Mouse (Mus musculus): ENCODE results near the gene Slc34a2.
A peak's percentile ranks its signal among the peaks of the same experiment; 100 is the strongest.

The Slc34a2 gene

DNA sequence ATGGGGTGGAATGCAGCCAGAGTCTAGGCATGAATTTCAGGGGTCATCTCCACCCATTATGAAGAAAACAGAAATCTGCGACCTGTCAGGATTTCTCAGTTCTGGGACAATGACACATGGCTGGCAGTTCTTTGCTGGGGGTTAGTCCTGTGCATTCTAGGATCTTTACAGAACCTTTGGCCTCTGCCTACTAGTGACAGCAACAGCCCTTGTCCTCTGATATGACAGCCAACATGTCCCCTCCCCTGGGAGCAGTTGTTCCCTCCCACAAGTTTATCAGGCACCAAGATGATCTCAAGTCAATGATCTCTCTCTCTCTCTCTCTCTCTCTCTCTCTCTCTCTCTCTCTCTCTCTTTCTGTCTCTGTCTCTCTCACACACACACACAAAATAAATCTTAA, 6.5 kb upstream of the Slc34a2 start:
- DNase-seq: no peak

- no peak for DNase-seq
These were observed 4.3 kb downstream of the Slc34a2 start for GRCm38 (mm10) chr5:53042034-53042748.

DNA sequence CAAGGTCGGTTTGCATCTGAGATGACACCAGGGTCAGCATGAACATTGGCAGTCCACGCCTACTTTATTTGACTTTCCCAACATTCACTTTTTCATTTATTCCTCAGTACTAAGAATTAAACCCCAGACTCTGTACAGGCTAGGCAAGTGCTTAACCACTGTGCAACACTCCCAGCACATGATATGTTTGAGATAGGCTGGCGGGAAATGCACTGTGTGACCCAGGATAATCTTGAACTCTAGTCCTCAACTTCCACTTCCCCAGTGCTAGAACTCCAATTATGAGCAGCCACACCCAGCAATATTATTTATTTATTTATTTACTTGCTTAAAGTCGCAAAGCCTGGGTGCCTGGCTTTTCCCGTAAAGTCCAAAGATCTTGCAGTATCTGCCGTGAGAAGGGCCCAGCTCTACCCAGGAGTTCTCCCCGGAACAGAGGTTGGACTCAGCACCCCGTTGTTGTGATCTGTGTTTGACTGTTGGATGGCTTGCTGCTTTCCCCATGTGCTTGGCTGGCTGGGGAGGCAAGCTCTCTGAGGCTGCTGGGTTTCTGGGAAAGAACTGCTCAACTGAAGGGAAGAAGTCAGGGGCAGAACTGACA, 5.0 kb downstream of the Slc34a2 start:
- DNase-seq: no peak

DNA sequence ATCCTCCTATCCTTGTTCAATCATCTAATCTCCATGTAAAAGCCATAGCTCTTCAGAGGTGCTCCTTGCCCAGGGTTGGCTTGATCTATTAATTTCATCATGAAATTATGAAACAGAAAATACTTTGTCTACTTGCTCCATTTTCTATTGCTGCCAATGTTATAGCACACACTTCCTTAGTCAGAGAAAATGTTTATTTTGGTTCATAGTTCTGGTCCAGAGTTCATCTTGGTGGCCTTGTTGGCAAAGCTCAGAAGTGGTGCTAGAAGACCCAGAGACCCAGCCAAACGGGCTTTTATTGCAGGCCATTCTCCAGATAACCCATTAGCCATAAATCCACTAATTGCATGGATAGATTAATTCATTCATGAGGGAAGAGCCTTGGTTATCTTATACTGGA, 5.8 kb downstream of the Slc34a2 start:
- DNase-seq: peak in 1 of 2 experiments; percentile 22

DNA sequence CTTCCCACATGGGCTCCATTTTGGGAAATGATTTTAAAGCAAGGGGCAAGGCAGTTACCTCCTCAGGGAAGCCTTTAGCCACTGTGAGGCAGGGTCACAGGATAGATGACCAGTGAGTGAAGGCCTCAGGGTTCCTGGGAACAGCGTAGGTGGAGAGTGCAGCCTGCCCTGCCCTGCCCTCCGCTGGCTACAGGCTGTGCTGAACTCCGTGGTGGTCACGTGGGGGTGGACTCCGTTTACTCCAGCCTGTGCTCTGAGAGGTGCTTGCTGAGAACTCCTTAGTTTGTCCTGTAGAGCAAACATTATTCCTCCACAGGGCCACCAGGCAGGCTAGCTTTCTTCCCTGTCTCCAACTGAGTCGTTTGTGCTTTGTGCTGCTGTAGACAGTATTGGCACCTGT, 10.1 kb downstream of the Slc34a2 start:
- DNase-seq: peak; percentile 41 to 76

DNA sequence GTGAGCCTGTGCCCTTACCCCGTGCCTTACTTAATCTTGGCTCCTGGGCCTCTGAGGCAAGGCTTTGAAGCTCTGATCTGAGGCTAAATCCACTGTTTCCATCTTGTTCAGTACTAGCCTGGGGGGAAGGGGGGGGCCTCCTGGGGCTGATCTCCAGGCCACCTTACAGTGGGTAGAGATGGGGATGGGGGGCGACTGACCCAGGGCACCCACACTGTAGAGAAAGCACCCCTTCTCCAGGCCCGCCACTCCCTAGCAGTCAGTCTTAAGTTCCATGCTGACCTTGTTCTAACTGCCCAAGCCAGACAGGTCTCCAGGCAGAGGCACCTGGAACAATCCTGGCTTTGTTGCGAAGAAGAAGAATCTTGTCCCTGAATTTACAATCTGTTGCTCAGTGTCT, 10.7 kb downstream of the Slc34a2 start:
- DNase-seq: no peak

DNA sequence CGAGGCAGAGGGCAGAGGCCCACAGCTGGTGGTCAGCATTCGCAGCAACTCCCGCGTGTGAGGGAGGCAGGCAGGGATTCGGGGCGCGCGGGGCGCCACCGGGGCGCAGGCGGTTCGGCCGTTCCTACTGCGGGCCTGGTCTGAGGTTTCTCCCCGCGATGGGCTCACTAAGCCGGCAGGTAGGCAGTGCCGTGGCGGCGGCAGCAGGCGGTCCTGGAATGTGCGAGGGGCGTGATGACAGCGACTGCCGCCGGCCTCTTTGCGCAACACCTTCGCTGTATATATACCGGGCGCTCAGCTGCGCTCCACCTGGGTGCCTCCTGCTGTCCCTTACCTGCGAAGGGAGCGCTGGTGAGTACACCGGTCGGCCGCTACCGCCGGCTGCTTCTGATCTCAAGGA, 11.2 kb downstream of the Slc34a2 start:
- peak; percentile 42 to 65 for DNase-seq

DNA sequence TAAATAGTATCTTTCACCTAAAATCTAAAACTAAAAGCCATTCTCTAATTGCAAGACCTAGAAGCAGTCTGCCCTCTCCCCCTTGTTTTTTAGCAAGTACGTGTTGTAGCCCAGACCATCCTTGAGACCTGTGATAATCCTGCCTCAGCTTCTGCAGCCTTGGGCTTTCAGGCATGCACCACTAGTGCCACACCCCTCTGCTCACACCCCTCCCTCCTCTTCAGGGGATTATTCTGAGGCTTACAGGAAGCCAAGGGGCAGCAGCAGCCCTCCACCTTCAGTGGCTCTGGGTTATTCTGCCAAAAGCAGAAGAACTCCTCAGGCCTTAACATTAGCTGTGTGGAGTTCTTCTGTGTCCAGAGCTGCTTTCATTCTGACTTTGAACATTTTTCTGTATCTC, 13.1 kb downstream of the Slc34a2 start:
- no peak for DNase-seq

DNA sequence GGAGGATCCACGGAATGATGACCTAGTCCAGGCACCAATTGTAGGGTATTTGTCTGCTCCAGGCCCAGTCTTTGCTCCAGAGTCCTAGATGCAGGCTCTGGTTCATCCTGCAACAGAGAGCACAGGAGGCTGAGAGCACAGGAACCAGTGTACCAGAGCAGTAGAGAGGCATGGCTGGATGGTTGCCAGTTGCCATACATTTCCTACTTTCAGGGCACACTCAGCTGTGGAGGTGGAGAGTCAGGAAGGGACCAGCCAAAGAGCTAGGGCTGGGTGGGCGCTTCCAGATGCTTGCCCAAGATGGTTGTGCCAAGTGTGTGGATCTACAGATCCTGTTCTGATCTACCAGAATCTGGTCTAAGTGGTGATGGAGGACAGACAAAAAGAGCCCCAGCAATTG, 15.4 kb downstream of the Slc34a2 start:
- no peak for DNase-seq

DNA sequence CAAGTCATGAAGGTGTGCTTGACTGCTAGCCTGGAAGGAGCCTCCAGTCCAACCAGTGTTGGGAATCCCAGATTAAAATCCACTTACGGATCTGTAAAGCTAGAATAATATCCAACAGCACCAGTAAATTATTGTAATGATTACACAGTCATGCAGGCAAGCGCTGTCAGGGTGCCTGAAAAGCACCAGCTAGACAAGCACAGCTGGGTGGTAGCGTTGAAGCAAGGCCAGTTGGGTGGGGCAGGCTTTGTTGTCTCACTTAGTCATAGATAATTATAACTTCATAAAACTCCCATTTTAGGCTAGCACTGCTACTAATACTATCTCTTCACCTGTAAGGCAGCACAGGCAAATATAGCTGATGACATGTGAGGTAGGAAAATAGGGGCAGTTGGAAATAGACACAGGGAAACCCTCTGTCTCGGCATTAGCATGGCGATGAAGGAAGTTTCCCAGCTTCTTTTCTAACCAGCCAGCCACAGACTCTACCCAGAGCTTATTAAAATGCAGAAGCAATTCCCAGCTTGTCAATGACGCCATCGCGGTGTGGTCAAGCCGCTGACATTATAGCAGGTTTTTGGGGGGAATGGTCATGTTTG, 23.8 kb downstream of the Slc34a2 start:
- DNase-seq: no peak

- DNase-seq: peak; percentile 45 to 65
These were observed 36.7 kb downstream of the Slc34a2 start for GRCm38 (mm10) chr5:53074553-53074952.

DNA sequence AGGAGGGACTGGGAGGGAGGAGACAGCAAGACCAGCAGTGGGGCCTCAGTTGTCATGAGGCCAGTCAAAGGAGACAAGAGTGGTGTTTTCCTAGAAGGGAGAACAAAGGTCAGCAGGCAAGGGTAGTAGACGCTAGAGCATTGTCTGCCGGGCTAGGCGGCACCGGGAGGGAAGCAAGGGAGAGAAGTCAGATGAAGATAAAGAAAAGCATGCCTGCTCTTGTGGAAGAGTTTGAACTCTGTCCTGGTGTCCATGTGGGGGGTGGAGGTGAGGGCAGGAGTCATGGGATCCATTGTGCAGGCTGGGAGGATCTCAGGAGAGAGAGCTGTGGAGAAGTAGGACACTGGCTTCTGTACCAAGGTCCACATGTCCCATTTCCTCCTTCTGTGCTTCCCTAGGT, 40.6 kb downstream of the Slc34a2 start:
- peak; percentile 68 to 89 for DNase-seq

DNA sequence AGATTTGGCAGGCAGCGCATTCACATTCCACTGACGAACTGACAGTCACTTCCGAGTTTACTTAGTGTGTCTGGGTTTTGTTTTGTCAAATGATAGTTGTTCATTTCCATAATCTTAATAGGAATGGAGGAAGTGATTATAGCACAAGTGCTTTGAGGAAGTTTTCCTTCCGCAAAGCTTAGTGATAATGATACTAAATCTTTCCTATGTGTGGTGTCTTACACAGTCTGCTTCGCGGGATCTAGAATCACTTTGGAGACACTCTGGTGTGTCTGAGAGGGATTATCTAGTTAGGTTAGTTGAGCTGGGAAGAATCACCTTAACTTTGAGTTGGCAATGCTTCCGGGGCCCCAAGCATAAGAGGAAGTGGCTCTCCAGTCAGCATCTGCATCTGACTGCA, 49.6 kb downstream of the Slc34a2 start:
- DNase-seq: no peak

GRCm38 (mm10) chr5:53091331-53091730, 53.5 kb downstream of the Slc34a2 start:
- DNase-seq: no peak

DNA sequence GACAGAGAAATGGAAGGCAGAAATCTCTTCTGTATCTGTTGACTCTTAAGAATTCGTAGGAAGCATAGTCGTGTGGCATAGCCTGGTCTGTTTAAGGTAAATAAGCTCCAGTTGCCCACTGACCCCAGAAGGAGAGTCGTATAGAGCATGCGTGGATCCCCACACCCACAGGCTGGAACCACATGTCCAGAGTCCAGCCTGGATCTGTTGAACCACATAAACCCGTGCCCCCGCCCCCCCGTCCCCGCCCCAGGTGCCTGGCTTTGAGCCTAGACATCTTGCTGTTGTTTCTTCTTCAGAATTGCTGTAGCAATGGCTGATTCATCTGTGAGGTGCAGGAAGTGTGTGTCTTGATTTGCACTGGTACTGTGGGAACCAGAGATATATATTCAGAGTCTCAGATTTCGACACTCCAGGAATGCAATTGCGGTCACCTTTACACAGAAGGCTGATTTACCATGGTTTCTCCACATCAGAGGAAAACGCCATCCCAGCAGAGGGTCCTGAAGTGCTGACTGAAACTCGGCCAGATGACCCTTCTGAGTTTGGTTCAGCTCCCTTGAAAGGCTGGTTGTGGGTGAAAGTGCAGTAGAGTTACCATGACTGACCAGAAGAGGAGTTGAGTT, 64.1 kb downstream of the Slc34a2 start:
- peak; percentile 74 to 90 for DNase-seq

DNA sequence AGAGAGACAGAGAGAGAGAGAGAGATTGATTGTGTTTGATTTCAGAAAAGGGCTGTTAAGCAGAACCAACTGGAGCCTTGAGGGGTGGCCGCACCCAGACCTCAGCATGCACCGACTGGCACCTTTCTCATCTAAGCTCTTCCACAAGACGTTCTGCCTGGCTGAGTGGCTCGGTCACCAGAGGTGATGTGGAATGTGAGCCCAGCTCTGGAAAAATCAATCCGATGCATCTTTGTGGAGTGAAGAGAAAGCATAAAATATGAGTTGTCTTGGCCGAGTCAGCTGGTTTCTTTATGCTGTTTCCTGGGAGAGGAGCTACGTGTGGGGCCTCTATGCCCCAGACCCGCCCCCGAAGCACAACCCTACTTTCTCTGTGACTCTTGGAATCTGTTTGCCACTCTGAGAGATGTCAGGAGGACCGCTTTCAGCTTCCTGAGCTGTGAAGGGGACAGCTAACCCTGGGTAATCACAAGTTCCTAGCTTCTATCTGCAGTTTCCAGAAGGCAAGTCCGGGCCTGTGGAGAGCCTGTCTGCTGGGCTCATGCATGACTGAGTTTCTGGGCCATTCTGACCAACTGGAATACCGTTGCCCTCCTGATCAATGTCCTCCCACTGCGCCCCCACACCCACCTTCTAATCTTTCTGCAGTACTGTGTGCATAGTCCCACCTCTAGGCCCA, 66.4 kb downstream of the Slc34a2 start:
- DNase-seq: peak; percentile 69 to 83

DNA sequence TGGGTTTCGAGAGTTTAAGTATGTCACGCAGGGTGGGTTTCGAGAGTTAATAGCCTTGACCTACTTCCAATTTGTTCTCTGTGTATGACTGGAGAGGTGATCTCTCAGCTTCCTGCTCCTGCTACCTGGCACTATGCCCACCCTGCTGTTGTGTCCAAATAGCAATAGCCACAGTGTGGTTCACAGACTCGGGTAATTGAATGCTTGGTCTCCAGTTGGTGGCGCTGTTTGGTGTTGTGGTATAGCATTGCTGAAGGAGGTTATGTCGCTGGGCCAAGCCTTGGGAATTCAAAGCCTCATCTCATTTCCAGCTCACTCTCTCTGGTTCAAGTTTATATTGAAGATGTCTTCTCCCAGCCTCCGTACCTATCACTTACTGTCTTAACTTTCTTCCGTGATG, 67.8 kb downstream of the Slc34a2 start:
- peak; percentile 79 to 80 for DNase-seq

- DNase-seq: no peak
These were observed 68.2 kb downstream of the Slc34a2 start for GRCm38 (mm10) chr5:53106125-53106524.

DNA sequence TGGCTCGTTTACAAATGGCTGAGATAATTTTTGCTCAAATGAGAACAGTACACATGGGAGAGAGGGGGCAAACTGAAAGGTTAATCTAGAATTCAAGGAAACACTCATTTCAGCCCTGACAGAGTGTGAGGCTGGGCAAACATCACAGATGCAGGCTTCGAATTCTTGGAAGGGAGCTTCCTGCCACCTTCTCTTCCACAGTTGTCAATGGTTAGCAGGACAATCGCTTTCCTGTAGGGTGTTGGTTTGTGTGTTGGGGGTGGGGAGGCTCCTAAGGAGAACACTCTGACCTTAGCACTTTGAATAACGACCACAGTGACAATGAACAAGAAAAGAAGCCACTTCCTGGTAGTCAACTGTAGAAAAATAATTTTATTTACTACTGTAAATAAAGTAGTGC, 68.8 kb downstream of the Slc34a2 start:
- no peak for DNase-seq

DNA sequence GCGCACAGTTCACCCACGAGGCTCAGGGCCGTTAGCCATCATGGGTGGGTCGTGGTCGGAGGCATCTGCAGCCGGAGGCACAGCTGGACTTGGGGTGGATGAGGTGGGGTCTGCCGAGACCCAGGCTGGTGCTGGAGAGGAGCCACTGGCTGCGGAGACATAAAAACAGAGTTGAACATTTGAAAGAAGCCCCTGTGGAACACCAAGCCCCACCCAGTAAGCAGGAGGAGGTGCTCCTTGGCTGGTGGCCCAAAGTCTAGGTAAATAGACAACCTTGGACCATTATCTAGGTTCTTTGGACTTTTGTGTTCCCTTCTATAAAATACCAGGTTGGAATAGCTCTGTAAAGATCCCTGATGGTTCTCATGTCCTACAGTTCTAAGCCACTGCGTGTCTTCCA, 70.1 kb downstream of the Slc34a2 start:
- DNase-seq: peak; percentile 73 to 78

GRCm38 (mm10) chr5:53108668-53109067, 70.8 kb downstream of the Slc34a2 start:
- DNase-seq: peak in 1 of 2 experiments; percentile 54

GRCm38 (mm10) chr5:53110225-53110624, 72.3 kb downstream of the Slc34a2 start:
- DNase-seq: peak; percentile 52 to 77

DNA sequence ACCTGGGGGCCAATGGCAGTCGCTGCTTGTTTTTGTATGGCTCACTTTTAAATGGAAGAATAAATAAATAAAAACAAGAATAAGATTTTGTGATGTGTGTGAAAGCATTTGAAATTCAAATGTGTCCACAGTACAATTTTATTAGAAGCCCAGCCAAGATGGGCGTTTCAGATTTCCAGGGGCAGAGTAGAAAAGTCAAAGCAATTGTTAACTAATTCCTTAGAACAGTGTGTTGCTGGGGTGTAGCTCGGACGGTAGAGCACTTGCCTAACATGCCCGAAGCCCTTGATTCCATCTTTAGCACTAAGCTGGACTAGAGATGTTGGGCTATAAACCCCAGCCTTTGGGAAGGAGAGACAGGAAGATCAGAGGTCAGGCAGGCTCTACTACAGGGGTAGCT, 73.2 kb downstream of the Slc34a2 start:
- DNase-seq: peak; percentile 60 to 62

All from kidney, postnatal 25 days (tissue).